Mouse (Mus musculus) left cerebral cortex, postnatal 36 days (tissue): ENCODE measurements at regions not wholly inside any gene's neighbourhood (a gene's known extent, or its start where the extent isn't known, plus 50 kb on each side); places are given as distances from the start of the nearest gene placed in this dataset.

Experiments
- DNase-seq, 2 experiments: peaks; one replicate each; pipeline ENCODE4 v3.0.0; 2021 to 2022; ENCODE audit warnings: low spot score in 2 of 2, mixed read lengths in 1 of 2
- intact Hi-C: fragments of 180-260 bp; cut with DNase I; formaldehyde crosslinking; loops from one replicate; pipeline ENCODE4 v1.15.1; 2025

DNA sequence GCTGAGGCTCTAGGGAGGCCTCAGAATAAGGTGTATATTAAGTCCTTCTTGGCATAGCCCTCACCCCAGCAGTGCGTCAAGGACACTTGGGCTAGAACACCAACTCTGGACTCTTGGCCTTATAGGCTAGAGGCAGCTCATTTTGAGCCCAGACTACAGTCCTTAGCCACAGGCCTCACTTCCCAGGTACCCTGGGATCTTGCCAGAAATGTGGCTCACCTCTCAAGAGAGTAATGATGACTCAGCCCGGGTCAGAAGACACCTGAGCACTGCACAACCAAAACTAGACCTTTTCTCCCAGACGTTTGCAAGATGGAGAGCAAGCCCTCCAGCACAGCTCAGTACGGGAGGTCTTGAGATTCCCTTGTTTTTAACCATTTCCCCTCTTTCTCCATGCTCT, 52.9 kb upstream of the Gadd45a start:
- intact Hi-C loops = no loop called here
- DNase-seq = no peak

DNA sequence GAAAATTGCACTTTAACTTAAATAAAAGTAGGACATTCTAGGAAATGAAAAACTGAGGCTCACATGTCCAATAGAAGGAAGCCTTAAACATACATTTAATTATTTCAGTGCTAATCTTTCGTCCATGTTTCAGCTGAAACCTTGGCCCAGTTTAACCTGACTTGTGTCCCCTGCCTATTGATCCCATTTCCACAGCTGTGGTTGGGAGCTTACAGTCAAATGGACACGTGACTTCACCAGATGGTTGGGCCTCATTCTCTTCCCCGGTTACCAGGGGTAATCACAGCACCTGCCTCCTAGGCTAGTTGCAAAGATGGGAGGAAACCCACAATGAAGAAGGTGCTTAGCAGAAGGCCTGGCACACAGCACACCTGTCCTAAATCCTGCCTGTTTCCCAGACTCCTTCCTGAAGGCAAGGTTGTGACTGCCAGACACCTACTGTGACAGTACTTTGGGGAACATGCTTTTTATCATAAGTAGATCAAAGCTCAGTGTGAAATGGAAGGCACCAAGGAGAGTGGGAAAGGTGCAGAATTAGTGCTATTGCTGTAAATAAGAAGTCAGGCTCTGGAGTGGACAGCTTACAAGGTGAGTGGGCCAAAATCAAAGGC, 52.4 kb upstream of the Gadd45a start:
- no peak for DNase-seq
- intact Hi-C loops = no loop called here

DNA sequence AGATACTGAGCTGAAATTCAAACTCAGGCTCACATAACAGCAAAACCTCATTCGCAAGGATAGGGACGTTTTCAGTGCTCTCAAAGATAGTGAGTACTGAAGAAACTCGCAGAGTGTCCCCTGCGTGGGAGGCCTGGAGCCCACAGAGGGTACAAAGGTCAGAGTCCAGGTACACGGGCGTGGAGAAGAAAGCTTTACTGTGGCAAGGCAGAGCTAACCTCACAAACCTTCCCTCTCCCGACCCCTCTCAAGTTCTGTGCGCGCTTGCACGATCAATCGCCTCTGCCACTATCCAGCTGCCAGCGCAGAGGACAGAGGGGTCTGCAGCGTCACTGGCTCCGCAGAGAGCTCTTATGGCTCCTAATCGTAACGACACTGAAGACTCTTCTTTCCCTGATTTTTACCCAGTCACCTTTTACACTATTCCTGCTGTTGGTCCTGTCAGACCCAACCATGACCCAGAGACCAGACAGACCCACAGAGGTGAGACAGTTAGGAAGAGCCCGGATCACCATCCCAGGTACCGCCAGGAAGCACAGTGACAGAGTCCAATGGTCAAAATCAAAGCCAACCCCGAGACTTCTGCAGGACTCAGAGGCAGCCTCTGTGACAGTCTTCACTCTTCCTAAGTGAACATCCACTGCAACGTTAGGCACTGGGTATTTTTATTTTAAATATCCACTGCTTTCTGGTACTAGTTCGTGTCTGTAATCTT, 51.6 kb upstream of the Gadd45a start:
- DNase-seq = no peak
- intact Hi-C loops = no loop called here

DNA sequence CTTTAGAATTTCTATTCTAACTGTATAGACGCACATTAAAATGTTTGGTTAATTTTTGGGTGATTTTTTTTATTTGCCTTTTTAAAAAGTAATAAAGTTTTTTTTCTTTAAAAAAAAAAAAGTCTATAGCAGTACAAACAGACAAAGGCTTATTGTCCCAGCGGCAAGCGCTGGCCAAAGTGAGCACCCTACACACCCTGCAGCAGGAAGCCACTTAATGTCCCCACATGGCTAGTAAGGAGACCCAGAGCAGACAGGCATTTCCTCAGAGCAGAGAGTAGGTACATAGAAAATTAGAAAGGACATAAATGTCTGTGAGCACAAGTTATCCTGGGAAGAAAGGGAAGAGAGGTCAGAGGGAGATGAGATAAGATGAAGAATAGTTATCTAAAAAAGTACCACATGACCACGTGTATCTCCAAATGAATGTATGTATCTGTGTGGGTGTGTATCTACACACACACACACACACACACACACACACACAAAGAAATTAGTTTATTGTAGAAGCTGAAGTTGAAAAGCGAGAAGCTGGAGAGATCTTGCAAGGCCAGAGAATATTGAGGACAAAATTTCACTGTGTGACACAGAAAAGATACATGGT, 50.7 kb upstream of the Gadd45a start:
- DNase-seq = no peak
- intact Hi-C loops = no loop called here

DNA sequence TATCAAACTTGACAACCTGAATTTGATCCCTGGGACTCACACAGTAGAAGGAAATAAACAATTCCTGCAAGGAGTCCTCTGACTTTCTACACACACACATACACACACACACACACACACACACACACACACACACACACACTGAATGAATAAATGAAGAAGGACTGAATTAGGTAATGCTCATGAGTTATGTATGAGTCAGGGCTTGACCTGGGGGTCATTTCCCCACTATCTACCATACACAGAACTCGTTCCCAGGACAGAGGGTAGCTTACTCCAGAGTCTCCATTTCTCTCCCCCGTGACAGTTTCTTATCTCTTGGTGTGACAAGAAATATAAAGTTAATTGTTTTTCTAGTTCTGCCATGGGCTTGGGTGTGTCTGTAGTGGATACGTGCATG, 50.1 kb upstream of the Gadd45a start:
- intact Hi-C loops = no loop called here
- DNase-seq = no peak
